Mouse (Mus musculus) kidney, embryonic 15.5 days (tissue): ENCODE measurements around the gene Gm9774. TPM values are rescaled to one million over a fixed set of nuclear protein-coding genes. Genes with fewer than 3 reads are reported as not detected.

Source experiments
- polyA plus RNA-seq: library from polyadenylated mRNA; unstranded; fragments of >200 nt; fragmentation: Nextera tagmentation; extraction: Ambion mirVana; gene quantifications from 2 replicates; pipeline ENCODE4 v1.2.1, GENCODE M21; 2015

The Gm9774 gene
- polyA plus RNA-seq, 1 experiment from 2014 or later: 7.8 TPM

Other genes starting within 250 kb of the Gm9774 start
- gene Sprr2a1, start 213.6 kb downstream of the Gm9774 start, polyA plus RNA-seq: not detected in 2 replicates
- 2.6 and 6.3 TPM in 2 replicates for gene Sprr2a2, start 213.5 kb downstream of the Gm9774 start, polyA plus RNA-seq
- 1.0 TPM in 1 of 2 replicates, not detected in the other for gene Sprr2a3, start 144.0 kb downstream of the Gm9774 start, polyA plus RNA-seq
- not detected in 2 replicates for gene Sprr2b, start 112.8 kb downstream of the Gm9774 start, polyA plus RNA-seq
- not detected in 2 replicates for gene Sprr2d, start 90.3 kb downstream of the Gm9774 start, polyA plus RNA-seq
- gene Sprr2e, start 77.3 kb downstream of the Gm9774 start, polyA plus RNA-seq: not detected in 2 replicates
- gene Sprr2f, start 64.2 kb downstream of the Gm9774 start, polyA plus RNA-seq: 13.1 and 30.3 TPM in 2 replicates
- gene Sprr2h, start 43.7 kb downstream of the Gm9774 start, polyA plus RNA-seq: not detected in 2 replicates
- not detected in 2 replicates for gene Sprr2i, start 21.4 kb downstream of the Gm9774 start, polyA plus RNA-seq
- gene Sprr2j-ps, start 11.3 kb downstream of the Gm9774 start, polyA plus RNA-seq: not detected in 2 replicates
- gene Sprr2k, start 3.2 kb upstream of the Gm9774 start, polyA plus RNA-seq: not detected in 2 replicates
- 0.41 and 0.83 TPM in 2 replicates for gene Sprr1b, start 9.4 kb upstream of the Gm9774 start, polyA plus RNA-seq
- 0.18 TPM in 1 of 2 replicates, not detected in the other for gene Sprr3, start 29.3 kb upstream of the Gm9774 start, polyA plus RNA-seq
- 15.2 and 17.5 TPM in 2 replicates for gene Sprr1a, start 56.5 kb upstream of the Gm9774 start, polyA plus RNA-seq
- gene Sprr4, start 71.1 kb upstream of the Gm9774 start, polyA plus RNA-seq: not detected in 2 replicates
- gene 2310046K23Rik, start 105.1 kb upstream of the Gm9774 start, polyA plus RNA-seq: not detected in 2 replicates
- 0.22 and 0.61 TPM in 2 replicates for gene Ivl, start 144.3 kb upstream of the Gm9774 start, polyA plus RNA-seq
- gene Smcp, start 159.6 kb upstream of the Gm9774 start, polyA plus RNA-seq: not detected in 2 replicates
- not detected in 2 replicates for gene 2210017I01Rik, start 178.1 kb upstream of the Gm9774 start, polyA plus RNA-seq
- gene Lce6a, start 192.2 kb upstream of the Gm9774 start, polyA plus RNA-seq: not detected in 2 replicates
- gene Lce1a1, start 218.9 kb upstream of the Gm9774 start, polyA plus RNA-seq: not detected in 2 replicates
- gene Lce1b, start 227.5 kb upstream of the Gm9774 start, polyA plus RNA-seq: not detected in 2 replicates
- not detected in 2 replicates for gene Lce1a2, start 240.9 kb upstream of the Gm9774 start, polyA plus RNA-seq
- not detected in 2 replicates for gene Lce1c, start 249.8 kb upstream of the Gm9774 start, polyA plus RNA-seq